Mouse (Mus musculus) central nervous system, embryonic 14 days (tissue): ENCODE results near the gene Cdh19. TPM values are rescaled to one million over a fixed set of nuclear protein-coding genes. Genes with fewer than 3 reads are reported as not detected.

Experiments used
- polyA plus RNA-seq: library from polyadenylated mRNA; depleted of rRNA; stranded (reverse); fragments of >200 nt; gene quantifications from 2 replicates; pipeline ENCODE4 v1.2.3, GENCODE M21; 2012; rRNA removed

The Cdh19 gene
- polyA plus RNA-seq = 0.25 and 0.88 TPM in 2 replicates

GRCm38 (mm10) chr1:110977484-110977883 is at the start of gene Cdh19:
Gene Cdh19, minus strand, starts transcription at chr1:110977584.

